Mouse (Mus musculus) heart, embryonic 15.5 days (tissue): Measurements from ENCODE around the gene Trp53inp2. TPM values are rescaled to one million over a fixed set of nuclear protein-coding genes. Genes with fewer than 3 reads are reported as not detected.
A peak's percentile ranks its signal among the peaks of the same experiment; 100 is the strongest.

Experiments
- ATAC-seq: fragments of 200-750 bp; cut with Nextera tagmentation; replicated peaks from 2 replicates; pipeline ENCODE4 v1.8.0; 2017; ENCODE audit warnings: low read depth, moderate TSS enrichment; ENCODE audit not compliant: insufficient number of reproducible peaks, insufficient read depth, low FRiP score
- H3K27ac ChIP-seq: fragments of 300-500 bp; sonication (generic); 2 replicates; pipeline ENCODE4 v1.5.1; 2015; ENCODE audit warnings: mild to moderate bottlenecking, inconsistent platforms
- H3K27me3 ChIP-seq: fragments of 300-500 bp; sonication (generic); 2 replicates; pipeline ENCODE4 v1.6.1; 2015; ENCODE audit warnings: inconsistent platforms
- H3K36me3 ChIP-seq: fragments of 300-500 bp; sonication (generic); 2 replicates; pipeline ENCODE4 v1.6.1; 2015; ENCODE audit warnings: mild to moderate bottlenecking, inconsistent platforms
- H3K4me1 ChIP-seq: fragments of 300-500 bp; sonication (generic); replicated peaks from 2 replicates; pipeline ENCODE4 v1.6.1; 2015; ENCODE audit warnings: inconsistent platforms
- H3K4me2 ChIP-seq: fragments of 300-500 bp; sonication (generic); 2 replicates; pipeline ENCODE4 v1.6.1; 2015; ENCODE audit warnings: inconsistent platforms, mild to moderate bottlenecking, moderate library complexity
- H3K4me3 ChIP-seq: fragments of 300-500 bp; sonication (generic); 2 replicates; pipeline ENCODE4 v1.5.1; 2015; ENCODE audit warnings: mild to moderate bottlenecking, inconsistent platforms
- H3K9ac ChIP-seq: fragments of 300-500 bp; sonication (generic); 2 replicates; pipeline ENCODE4 v1.6.1; 2015; ENCODE audit warnings: mild to moderate bottlenecking, inconsistent platforms
- H3K9me3 ChIP-seq: fragments of 300-500 bp; sonication (generic); replicated peaks from 2 replicates; pipeline ENCODE4 v1.6.1; 2016; ENCODE audit warnings: inconsistent platforms
- WGBS: fragments of 180-500 bp; shearing (Covaris S2); methylation state at CpG from one replicate; pipeline ENCODE4 v1.1.7; 2015; ENCODE audit warnings: mixed read lengths; 5-methylcytosine and 5-hydroxymethylcytosine counted together
- polyA plus RNA-seq: library from polyadenylated mRNA; unstranded; fragments of >200 nt; fragmentation: Nextera tagmentation; extraction: Ambion mirVana; gene quantifications from 2 replicates; pipeline ENCODE4 v1.2.1, GENCODE M21; 2015

The Trp53inp2 gene
- polyA plus RNA-seq = 103 and 116 TPM in 2 replicates

- H3K27me3 ChIP-seq = peaks cover 5% of the 10 kb centered on the region; the same call in 1 of the 2 replicates
- H3K4me2 ChIP-seq = peak within 1 kb of the TSS; percentile 83
- H3K36me3 ChIP-seq = peaks cover 5% of the 10 kb centered on the region; the same call in 1 of the 2 replicates
- peak within 1 kb of the TSS; percentile 89 for H3K9ac ChIP-seq
- H3K4me1 ChIP-seq = peaks cover 32% of the 10 kb centered on the region
- 57% methylated on average over 8 of the region's 8 CpGs for WGBS
- peak within 1 kb of the TSS; percentile 75 for H3K4me3 ChIP-seq
- H3K9me3 ChIP-seq = no peaks in the 10 kb centered on the region
- peak within 1 kb of the TSS; percentile 98 for H3K27ac ChIP-seq
- ATAC-seq = no peak
Measured at GRCm38 (mm10) chr2:155380261-155381059, at the start of gene Trp53inp2. Gene Trp53inp2 (plus strand): TSS chr2:155381059.

DNA sequence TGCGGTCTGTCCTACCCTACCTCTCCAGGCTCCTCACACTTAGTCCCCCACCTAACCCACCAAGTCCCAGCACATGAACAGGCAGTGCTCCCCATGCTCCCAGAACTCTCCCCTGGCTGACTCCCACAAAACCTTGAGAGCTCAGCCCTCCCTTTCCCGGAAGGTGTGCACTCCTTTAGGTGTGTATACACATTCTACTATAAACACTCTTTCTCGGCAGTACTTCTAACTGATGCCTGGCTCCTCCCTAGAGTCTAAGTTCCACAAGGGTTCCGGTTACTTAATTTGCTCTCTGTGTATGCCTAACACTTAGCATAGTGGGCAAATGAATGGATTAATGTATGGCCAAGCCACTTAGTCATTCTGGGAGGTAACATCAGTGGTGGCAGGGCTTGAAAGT, 49.5 kb upstream of the Trp53inp2 start:
- Histone ChIP-seq H3K4me2 (no peak overlapping the region), H3K27me3 (no peaks in the 10 kb centered on the region), H3K27ac (no peak overlapping the region), H3K4me1 (no peaks in the 10 kb centered on the region), H3K9me3 (no peaks in the 10 kb centered on the region), H3K36me3 (peaks cover 52% of the 10 kb centered on the region), H3K4me3 (no peak overlapping the region), H3K9ac (no peak overlapping the region)
- WGBS = 91% methylated on average over 4 of the region's 4 CpGs
- ATAC-seq = no peak

- no peaks in the 10 kb centered on the region for H3K4me1 ChIP-seq
- H3K27ac ChIP-seq = no peak overlapping the region
- WGBS = 91% methylated on average over 1 of the region's 1 CpGs
- no peaks in the 10 kb centered on the region for H3K27me3 ChIP-seq
- no peak for ATAC-seq
- H3K9ac ChIP-seq = no peak overlapping the region
- no peaks in the 10 kb centered on the region for H3K9me3 ChIP-seq
- H3K36me3 ChIP-seq = peaks cover 40% of the 10 kb centered on the region
- no peak overlapping the region for H3K4me2 ChIP-seq
- H3K4me3 ChIP-seq = no peak overlapping the region
Measured at GRCm38 (mm10) chr2:155333421-155333820, 47.4 kb upstream of the Trp53inp2 start.

- WGBS = 67% methylated on average over 1 of the region's 1 CpGs
- Histone ChIP-seq H3K4me2 (no peak overlapping the region), H3K4me1 (no peaks in the 10 kb centered on the region; the same call in 1 of the 2 replicates)
Measured at GRCm38 (mm10) chr2:155335231-155335630, 45.6 kb upstream of the Trp53inp2 start.

GRCm38 (mm10) chr2:155336254-155336653, 44.6 kb upstream of the Trp53inp2 start:
- H3K9me3 ChIP-seq = no peaks in the 10 kb centered on the region

More at GRCm38 (mm10) chr2:155335231-155335630, 45.6 kb upstream of the Trp53inp2 start:
- H3K36me3 ChIP-seq = peaks cover 36% of the 10 kb centered on the region
- no peak overlapping the region for H3K4me3 ChIP-seq
- no peak for ATAC-seq
- no peak overlapping the region for H3K9ac ChIP-seq
- H3K27ac ChIP-seq = no peak overlapping the region
- no peaks in the 10 kb centered on the region for H3K9me3 ChIP-seq
- H3K27me3 ChIP-seq = no peaks in the 10 kb centered on the region

GRCm38 (mm10) chr2:155340166-155340565, 40.7 kb upstream of the Trp53inp2 start:
- no peak for ATAC-seq

More at GRCm38 (mm10) chr2:155336254-155336653, 44.6 kb upstream of the Trp53inp2 start:
- no peak overlapping the region for H3K9ac ChIP-seq
- peaks cover 30% of the 10 kb centered on the region for H3K36me3 ChIP-seq
- H3K4me3 ChIP-seq = no peak overlapping the region
- ATAC-seq = no peak
- H3K4me2 ChIP-seq = no peak overlapping the region
- 94% methylated on average over 3 of the region's 3 CpGs for WGBS
- no peak overlapping the region for H3K27ac ChIP-seq
- H3K4me1 ChIP-seq = no peaks in the 10 kb centered on the region; the same call in 1 of the 2 replicates
- no peaks in the 10 kb centered on the region for H3K27me3 ChIP-seq

DNA sequence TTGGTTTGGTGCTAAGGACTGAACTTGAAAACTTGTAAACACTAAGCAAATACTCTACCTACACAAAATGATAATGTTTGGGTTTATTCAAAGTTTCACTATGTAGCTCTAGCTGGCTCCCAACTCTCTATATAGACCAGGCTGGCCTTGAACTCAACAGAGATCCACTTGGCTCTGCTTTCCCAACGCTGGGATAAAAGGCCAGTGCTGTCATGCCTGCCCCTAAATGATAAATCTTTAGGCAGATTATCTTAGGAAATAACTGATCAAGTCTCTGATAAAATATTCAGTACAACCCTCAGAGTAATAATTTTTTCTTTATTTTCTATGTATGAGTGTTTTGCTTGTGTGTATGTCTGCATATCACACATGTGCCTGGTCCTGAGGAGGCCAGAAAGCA, 34.2 kb upstream of the Trp53inp2 start:
- H3K9ac ChIP-seq = no peak overlapping the region
- H3K36me3 ChIP-seq = peaks cover 6% of the 10 kb centered on the region; the same call in 1 of the 2 replicates
- WGBS = 82% methylated on average over 1 of the region's 1 CpGs
- H3K27me3 ChIP-seq = no peaks in the 10 kb centered on the region
- no peak overlapping the region for H3K27ac ChIP-seq
- H3K4me1 ChIP-seq = no peaks in the 10 kb centered on the region
- H3K4me3 ChIP-seq = no peak overlapping the region
- no peak for ATAC-seq
- no peak overlapping the region for H3K4me2 ChIP-seq
- no peaks in the 10 kb centered on the region; the same call in 1 of the 2 replicates for H3K9me3 ChIP-seq

More at GRCm38 (mm10) chr2:155340166-155340565, 40.7 kb upstream of the Trp53inp2 start:
- Histone ChIP-seq H3K4me1 (no peaks in the 10 kb centered on the region; the same call in 1 of the 2 replicates), H3K9me3 (no peaks in the 10 kb centered on the region), H3K27ac (no peak overlapping the region), H3K4me3 (no peak overlapping the region), H3K9ac (no peak overlapping the region), H3K27me3 (no peaks in the 10 kb centered on the region), H3K4me2 (no peak overlapping the region), H3K36me3 (peaks cover 7% of the 10 kb centered on the region)

GRCm38 (mm10) chr2:155354402-155354801, 26.5 kb upstream of the Trp53inp2 start:
- no peaks in the 10 kb centered on the region for H3K27me3 ChIP-seq
- ATAC-seq = no peak
- no peak overlapping the region for H3K9ac ChIP-seq
- WGBS = 86% methylated on average over 3 of the region's 3 CpGs
- H3K36me3 ChIP-seq = peaks cover 6% of the 10 kb centered on the region; the same call in 1 of the 2 replicates
- H3K9me3 ChIP-seq = no peaks in the 10 kb centered on the region; the same call in 1 of the 2 replicates
- H3K4me1 ChIP-seq = peaks cover 13% of the 10 kb centered on the region
- H3K4me3 ChIP-seq = no peak overlapping the region
- H3K4me2 ChIP-seq = no peak overlapping the region
- no peak overlapping the region for H3K27ac ChIP-seq

- Histone ChIP-seq H3K27ac (peak within 1 kb of the TSS; percentile 76), H3K4me2 (peak within 1 kb of the TSS; percentile 75), H3K9ac (peak within 1 kb of the TSS; percentile 78), H3K27me3 (no peaks in the 10 kb centered on the region), H3K4me3 (peak within 1 kb of the TSS; percentile 95), H3K4me1 (peaks cover 13% of the 10 kb centered on the region), H3K36me3 (no peaks in the 10 kb centered on the region), H3K9me3 (no peaks in the 10 kb centered on the region)
- peak; percentile 98 for ATAC-seq
- WGBS = under 1% methylated on average over 38 of the region's 38 CpGs
Measured at GRCm38 (mm10) chr2:155356971-155357591, 23.8 kb upstream of the Trp53inp2 start, which contains the start of gene Pigu. Gene Pigu (minus strand): TSS chr2:155357430.

- Histone ChIP-seq H3K4me3 (peak overlapping the region; percentile 95), H3K27me3 (no peaks in the 10 kb centered on the region), H3K27ac (peak overlapping the region; percentile 7), H3K4me2 (peak overlapping the region; percentile 61), H3K4me1 (peaks cover 13% of the 10 kb centered on the region), H3K36me3 (no peaks in the 10 kb centered on the region), H3K9me3 (no peaks in the 10 kb centered on the region), H3K9ac (peak overlapping the region; percentile 14)
- 23% methylated on average over 14 of the region's 14 CpGs for WGBS
- peak; percentile 44 for ATAC-seq
Measured at GRCm38 (mm10) chr2:155357686-155358399, 23.0 kb upstream of the Trp53inp2 start.
